Comparison of ENCODE assay signal across 27 mouse cellular contexts in the genomic region with DNA sequence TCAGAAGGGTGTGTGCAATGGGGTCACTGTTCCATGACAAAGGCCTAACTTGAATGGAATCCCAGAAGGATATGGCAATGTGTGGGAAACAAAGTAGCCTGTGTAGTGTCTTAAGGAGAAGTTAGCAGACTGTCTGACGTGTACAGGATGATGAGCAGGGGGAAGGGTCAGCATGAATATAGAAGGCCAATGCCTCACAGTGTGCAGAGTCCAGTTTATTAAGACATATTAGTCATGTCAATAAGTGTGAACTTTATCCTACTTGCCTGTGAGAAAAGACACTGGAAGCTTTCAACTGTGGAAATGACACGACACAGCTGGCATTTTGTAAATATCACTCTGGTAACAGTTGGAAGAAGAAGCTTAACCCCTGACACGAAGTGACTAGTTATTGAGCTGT. TPM values are rescaled to one million over a fixed set of nuclear protein-coding genes. Genes with fewer than 3 reads are reported as not detected.
"Had no signal": no experiment of that assay in that cellular context is flagged by ENCODE, and none has a peak within 500 bp of the region (broad histone marks: within the 10 kb centered on the region; RNA-seq: fewer than 3 reads in every experiment).

No protein-coding gene starts in this region.

RNA-seq across cellular contexts. Expression of gene Mptx2, which starts 25.2 kb away (rescaled TPM):
- polyA plus RNA-seq: limb, embryonic 10.5 days; limb, embryonic 11.5 days; limb, embryonic 12.5 days; limb, embryonic 13.5 days; limb, embryonic 14.5 days; limb, embryonic 15.5 days; liver, adult 2 months; liver, embryonic 12.5 days; liver, embryonic 13.5 days; liver, embryonic 14.5 days; liver, embryonic 15.5 days; liver, embryonic 16.5 days; liver, postnatal 0 days; lung, adult 2 months; lung, embryonic 15.5 days; lung, embryonic 16.5 days; lung, postnatal 0 days; macrophage; midbrain, embryonic 10.5 days; midbrain, embryonic 11.5 days; midbrain, embryonic 12.5 days; midbrain, embryonic 13.5 days; midbrain, embryonic 14.5 days; midbrain, embryonic 15.5 days; midbrain, embryonic 16.5 days; midbrain, postnatal 0 days; myocyte had no signal

RNA-seq across cellular contexts. Expression of gene Ackr1, which starts 30.8 kb away (rescaled TPM):
- polyA plus RNA-seq: macrophage, myocyte had no signal

RNA-seq across cellular contexts. Expression of gene Olfr418, which starts 37.0 kb away (rescaled TPM):
- polyA plus RNA-seq: limb, embryonic 10.5 days; limb, embryonic 11.5 days; limb, embryonic 12.5 days; limb, embryonic 13.5 days; limb, embryonic 14.5 days; limb, embryonic 15.5 days; liver, adult 2 months; liver, embryonic 12.5 days; liver, embryonic 13.5 days; liver, embryonic 14.5 days; liver, embryonic 15.5 days; liver, embryonic 16.5 days; liver, postnatal 0 days; lung, adult 2 months; lung, embryonic 15.5 days; lung, embryonic 16.5 days; lung, postnatal 0 days; macrophage; midbrain, embryonic 10.5 days; midbrain, embryonic 11.5 days; midbrain, embryonic 12.5 days; midbrain, embryonic 13.5 days; midbrain, embryonic 14.5 days; midbrain, embryonic 15.5 days; midbrain, embryonic 16.5 days; midbrain, postnatal 0 days; myocyte had no signal
